Mouse (Mus musculus) intestine, embryonic 16.5 days (tissue): ENCODE measurements around the gene Neu3. TPM values are rescaled to one million over a fixed set of nuclear protein-coding genes. Genes with fewer than 3 reads are reported as not detected.
"Not testable (repeated sequence)": the region's sequence is repeated elsewhere in the genome, so short reads cannot be mapped to it uniquely, and the experiment has no call there.

ENCODE experiments used
- ATAC-seq: fragments of 200-750 bp; cut with Nextera tagmentation; 2 replicates; pipeline ENCODE4 v1.8.0; 2017; ENCODE audit warnings: moderate TSS enrichment, moderate library complexity
- H3K27ac ChIP-seq: fragments of 300-500 bp; sonication (generic); 2 replicates; pipeline ENCODE4 v1.5.1; 2014; ENCODE audit warnings: mild to moderate bottlenecking, low read length
- H3K27me3 ChIP-seq: fragments of 300-500 bp; sonication (generic); replicated peaks from 2 replicates; pipeline ENCODE4 v1.6.1; 2014; ENCODE audit warnings: low read length, control low read depth, mixed read lengths; ENCODE audit not compliant: control insufficient read depth, insufficient read depth
- H3K36me3 ChIP-seq: fragments of 300-500 bp; sonication (generic); 2 replicates; pipeline ENCODE4 v1.6.1; 2014; ENCODE audit warnings: low read length, control low read depth; ENCODE audit not compliant: control insufficient read depth, insufficient read depth
- H3K4me1 ChIP-seq: fragments of 300-500 bp; sonication (generic); 2 replicates; pipeline ENCODE4 v1.6.1; 2014; ENCODE audit warnings: low read length, control low read depth, mixed read lengths; ENCODE audit not compliant: control insufficient read depth, insufficient read depth
- H3K4me2 ChIP-seq: fragments of 300-500 bp; sonication (generic); 2 replicates; pipeline ENCODE4 v1.6.1; 2014; ENCODE audit warnings: low read depth, low read length, control low read depth
- H3K4me3 ChIP-seq: fragments of 300-500 bp; sonication (generic); 2 replicates; pipeline ENCODE4 v1.5.1; 2014; ENCODE audit warnings: mild to moderate bottlenecking, low read length
- H3K9ac ChIP-seq: fragments of 300-500 bp; sonication (generic); 2 replicates; pipeline ENCODE4 v1.6.1; 2014; ENCODE audit warnings: low read depth, low read length
- H3K9me3 ChIP-seq: fragments of 300-500 bp; sonication (generic); 2 replicates; pipeline ENCODE4 v1.6.1; 2016; ENCODE audit warnings: low read length, control low read depth; ENCODE audit not compliant: control insufficient read depth
- WGBS: fragments of 180-500 bp; shearing (Covaris S2); extraction: QIAGEN DNeasy Blood & Tissue Kit; methylation state at CpG from one replicate; pipeline ENCODE4 v1.1.7; 2014; 5-methylcytosine and 5-hydroxymethylcytosine counted together
- polyA plus RNA-seq: library from polyadenylated mRNA; unstranded; fragments of >200 nt; fragmentation: Nextera tagmentation; extraction: Ambion mirVana; gene quantifications from 2 replicates; pipeline ENCODE4 v1.2.1, GENCODE M21; 2015

Gene Neu3
- polyA plus RNA-seq, 1 experiment from 2014 or later: 6.0 TPM

- ATAC-seq: no peak
- Histone ChIP-seq H3K27me3 (no peaks in the 10 kb centered on the region), H3K9ac (no peak overlapping the region), H3K4me3 (no peak overlapping the region), H3K4me2 (no peak overlapping the region), H3K4me1 (peaks cover 15% of the 10 kb centered on the region), H3K27ac (no peak overlapping the region), H3K36me3 (no peaks in the 10 kb centered on the region), H3K9me3 (no peaks in the 10 kb centered on the region)
- 88% methylated on average over 10 of the region's 10 CpGs for WGBS
Measured at GRCm38 (mm10) chr7:99823045-99823663, 5.1 kb downstream of the Neu3 start.

GRCm38 (mm10) chr7:99822426-99822825 is 5.8 kb downstream of the Neu3 start:
- WGBS: 80% methylated on average over 5 of the region's 5 CpGs

DNA sequence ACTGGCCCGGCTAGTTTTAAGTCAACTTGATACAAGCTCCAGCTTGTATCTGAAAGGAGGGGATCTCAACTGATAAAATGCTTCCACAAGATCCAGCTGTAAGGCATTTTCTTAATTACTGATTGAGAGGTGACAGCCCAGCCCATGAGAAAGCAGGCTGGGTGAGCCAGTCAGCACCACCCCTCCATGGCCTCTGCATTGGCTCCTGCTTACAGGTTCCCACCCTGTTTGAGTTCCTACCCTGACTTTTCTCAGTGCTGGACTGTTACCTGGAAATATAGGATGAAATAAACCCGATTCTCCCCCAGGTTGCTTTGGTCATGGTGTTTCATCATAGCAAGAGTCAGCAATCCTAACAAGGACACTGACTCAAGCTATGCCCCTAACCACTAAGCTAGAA is 6.3 kb downstream of the Neu3 start:
- Histone ChIP-seq H3K4me2 (no peak overlapping the region), H3K27ac (no peak overlapping the region), H3K9me3 (no peaks in the 10 kb centered on the region), H3K9ac (no peak overlapping the region), H3K4me3 (no peak overlapping the region), H3K27me3 (no peaks in the 10 kb centered on the region), H3K4me1 (peaks cover 15% of the 10 kb centered on the region), H3K36me3 (no peaks in the 10 kb centered on the region)
- ATAC-seq: no peak
- 79% methylated on average over 2 of the region's 2 CpGs for WGBS

More at GRCm38 (mm10) chr7:99822426-99822825, 5.8 kb downstream of the Neu3 start:
- no peak overlapping the region for H3K9ac ChIP-seq
- H3K9me3 ChIP-seq: no peaks in the 10 kb centered on the region
- peaks cover 15% of the 10 kb centered on the region for H3K4me1 ChIP-seq
- H3K27ac ChIP-seq: no peak overlapping the region
- H3K36me3 ChIP-seq: no peaks in the 10 kb centered on the region
- no peak for ATAC-seq
- H3K4me3 ChIP-seq: no peak overlapping the region
- H3K27me3 ChIP-seq: no peaks in the 10 kb centered on the region
- H3K4me2 ChIP-seq: no peak overlapping the region

GRCm38 (mm10) chr7:99818181-99818725 is 10.0 kb downstream of the Neu3 start:
- H3K4me3 ChIP-seq, H3K27me3 ChIP-seq, H3K4me1 ChIP-seq, H3K36me3 ChIP-seq, H3K27ac ChIP-seq, H3K9me3 ChIP-seq, H3K9ac ChIP-seq, H3K4me2 ChIP-seq, ATAC-seq: not testable (repeated sequence)
- 36% methylated on average over 9 of the region's 9 CpGs for WGBS

DNA sequence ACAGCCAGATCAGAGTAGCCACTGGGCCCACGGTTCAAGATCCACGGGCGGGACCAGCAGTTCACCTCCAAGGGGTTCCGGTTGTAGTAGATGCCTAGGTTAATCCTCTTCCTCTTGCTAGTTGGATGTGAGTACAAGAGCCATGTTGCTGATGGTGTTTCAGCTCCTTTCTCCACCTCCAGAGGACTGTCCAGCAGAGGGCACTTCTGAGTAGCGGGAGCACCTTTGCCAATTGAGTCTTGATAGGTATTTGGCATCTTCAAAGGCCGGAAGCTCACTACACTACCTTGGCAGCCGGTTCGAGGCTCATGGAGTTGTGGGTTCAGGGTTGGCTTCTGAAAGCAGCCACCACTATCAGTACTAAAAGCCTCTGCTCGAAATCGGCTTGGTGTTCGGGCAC is 14.8 kb downstream of the Neu3 start:
- peaks cover 19% of the 10 kb centered on the region for H3K36me3 ChIP-seq
- peaks cover 11% of the 10 kb centered on the region; the same call in 1 of the 2 replicates for H3K9me3 ChIP-seq
- ATAC-seq: no peak
- H3K4me3 ChIP-seq: no peak overlapping the region
- WGBS: 91% methylated on average over 11 of the region's 11 CpGs
- no peaks in the 10 kb centered on the region for H3K4me1 ChIP-seq
- H3K27ac ChIP-seq: no peak overlapping the region
- H3K4me2 ChIP-seq: no peak overlapping the region
- no peaks in the 10 kb centered on the region for H3K27me3 ChIP-seq
- H3K9ac ChIP-seq: no peak overlapping the region

DNA sequence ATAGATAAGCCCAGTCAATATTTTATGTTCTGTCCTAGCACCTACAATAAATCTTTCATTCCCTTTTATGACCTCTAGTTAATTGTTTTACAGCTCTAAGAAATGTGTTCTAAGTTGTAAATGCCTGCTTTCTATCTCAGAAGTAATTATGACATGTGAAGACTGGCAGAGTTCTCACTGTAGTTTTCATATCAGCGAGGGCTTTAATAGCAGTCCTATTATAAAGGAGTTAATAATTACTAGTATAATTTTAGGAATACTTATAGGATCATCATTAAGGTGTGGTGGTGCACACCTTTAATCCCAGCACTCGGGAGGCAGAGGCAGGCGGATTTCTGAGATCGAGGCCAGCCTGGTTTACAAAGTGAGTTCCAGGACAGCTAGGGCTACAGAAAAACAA is 16.6 kb downstream of the Neu3 start:
- Histone ChIP-seq H3K9ac (no peak overlapping the region), H3K27ac (no peak overlapping the region), H3K4me3 (no peak overlapping the region), H3K27me3 (no peaks in the 10 kb centered on the region), H3K36me3 (peaks cover 19% of the 10 kb centered on the region), H3K9me3 (peaks cover 11% of the 10 kb centered on the region; the same call in 1 of the 2 replicates), H3K4me2 (no peak overlapping the region), H3K4me1 (no peaks in the 10 kb centered on the region)
- 59% methylated on average over 4 of the region's 4 CpGs for WGBS
- ATAC-seq: peak; percentile 81

DNA sequence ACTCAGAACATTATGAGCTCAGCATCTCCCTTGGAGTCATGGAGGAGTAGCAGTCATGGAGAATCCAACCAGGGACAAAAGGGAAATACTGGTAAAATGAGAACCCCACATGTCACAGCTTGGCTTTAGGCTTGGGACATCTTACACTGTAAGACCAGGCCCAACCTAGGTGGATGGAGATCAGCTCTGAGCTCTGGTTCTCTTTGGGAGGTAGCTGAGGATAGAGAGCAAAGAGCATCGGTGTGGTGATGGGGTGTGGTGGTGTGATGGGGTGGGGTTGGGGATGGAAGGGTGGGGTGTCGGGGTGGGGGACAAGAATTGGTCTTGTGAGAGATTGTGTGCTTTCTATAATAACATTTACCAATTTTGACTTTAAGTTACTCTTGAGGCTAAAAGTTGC is 17.4 kb downstream of the Neu3 start:
- Histone ChIP-seq H3K4me2 (no peak overlapping the region), H3K27me3 (no peaks in the 10 kb centered on the region), H3K4me1 (no peaks in the 10 kb centered on the region), H3K9ac (no peak overlapping the region), H3K36me3 (peaks cover 19% of the 10 kb centered on the region), H3K4me3 (no peak overlapping the region), H3K9me3 (peaks cover 11% of the 10 kb centered on the region; the same call in 1 of the 2 replicates), H3K27ac (no peak overlapping the region)
- no peak for ATAC-seq
- 89% methylated on average over 2 of the region's 2 CpGs for WGBS

DNA sequence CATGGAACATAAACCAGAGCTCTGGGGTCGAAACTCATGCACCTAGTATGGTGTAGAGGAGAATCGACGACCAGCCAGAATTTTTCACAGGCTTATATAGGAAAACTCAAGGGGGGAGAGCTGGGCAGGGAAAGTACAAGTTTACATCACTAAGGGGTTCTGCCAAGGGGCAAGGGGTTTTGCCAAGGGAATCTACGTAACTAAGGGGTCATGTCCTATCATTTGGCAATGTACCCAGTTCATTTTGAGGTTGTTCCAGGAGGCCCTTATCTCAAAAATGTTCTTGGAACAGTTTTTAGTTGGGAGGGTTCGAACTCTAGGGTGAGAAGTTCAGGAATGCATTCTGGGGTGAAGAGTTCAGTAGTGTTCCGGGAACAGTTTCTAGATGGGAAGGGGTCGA is 21.2 kb downstream of the Neu3 start:
- H3K4me1 ChIP-seq, H3K9me3 ChIP-seq, H3K4me3 ChIP-seq, ATAC-seq, H3K9ac ChIP-seq, H3K4me2 ChIP-seq, H3K27ac ChIP-seq, H3K36me3 ChIP-seq, H3K27me3 ChIP-seq: not testable (repeated sequence)
- WGBS: 72% methylated on average over 7 of the region's 7 CpGs

DNA sequence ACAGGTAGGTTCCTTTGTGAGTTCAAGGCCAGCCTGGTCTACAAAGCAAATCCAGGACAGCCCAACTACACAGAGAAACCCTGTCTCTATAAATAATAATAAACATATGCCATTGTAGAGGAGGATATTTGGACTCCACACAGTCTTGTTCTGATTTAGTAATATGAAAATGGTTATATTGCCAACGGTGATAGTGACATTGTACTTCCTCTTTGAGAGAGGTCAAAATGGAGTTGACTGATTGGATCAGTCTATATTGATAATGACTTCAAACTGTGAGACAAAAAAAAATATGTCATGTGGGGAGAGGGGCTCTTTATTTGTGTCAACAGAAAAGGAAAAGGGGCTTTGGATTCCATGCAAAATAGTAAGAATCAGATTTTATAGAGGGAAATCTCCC is 22.9 kb downstream of the Neu3 start:
- ATAC-seq: no peak
- H3K4me1 ChIP-seq: no peaks in the 10 kb centered on the region
- 86% methylated on average over 1 of the region's 1 CpGs for WGBS

DNA sequence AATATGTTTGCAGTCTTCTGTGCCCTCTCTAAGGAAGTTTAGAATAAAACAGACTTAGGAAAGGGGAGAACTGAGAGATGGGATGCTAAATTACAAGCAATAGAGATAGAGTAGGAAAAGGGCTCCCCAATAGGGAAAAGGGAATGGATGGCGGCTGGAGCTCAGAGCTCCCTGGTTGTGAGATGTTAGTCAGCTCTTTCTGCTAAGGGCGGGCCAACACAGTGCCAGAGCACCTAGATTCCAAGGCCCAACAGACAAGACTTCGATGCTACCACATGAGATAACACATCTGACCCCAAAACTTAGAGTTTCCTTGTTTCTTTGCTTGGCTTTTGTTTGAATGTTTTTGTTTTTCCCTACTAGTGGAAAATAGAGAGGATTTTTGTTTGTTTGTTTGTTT is 24.2 kb downstream of the Neu3 start:
- H3K27ac ChIP-seq, H3K9ac ChIP-seq, H3K36me3 ChIP-seq, ATAC-seq, H3K27me3 ChIP-seq, H3K4me3 ChIP-seq, H3K4me2 ChIP-seq, H3K4me1 ChIP-seq, H3K9me3 ChIP-seq: not testable (repeated sequence)
- 85% methylated on average over 3 of the region's 3 CpGs for WGBS

More for the DNA sequence above, 22.9 kb downstream of the Neu3 start:
- Histone ChIP-seq H3K36me3 (no peaks in the 10 kb centered on the region), H3K27ac (no peak overlapping the region), H3K4me2 (no peak overlapping the region), H3K4me3 (no peak overlapping the region), H3K9me3 (no peaks in the 10 kb centered on the region), H3K9ac (no peak overlapping the region), H3K27me3 (no peaks in the 10 kb centered on the region)
